Mouse (Mus musculus): ENCODE data around the gene Sugt1. TPM values are rescaled to one million over a fixed set of nuclear protein-coding genes. Genes with fewer than 3 reads are reported as not detected.

Gene Sugt1
- polyA plus RNA-seq (2014; fragmentation: Nextera tagmentation; extraction: Ambion mirVana) = 134 and 149 TPM in 2 replicates

DNA sequence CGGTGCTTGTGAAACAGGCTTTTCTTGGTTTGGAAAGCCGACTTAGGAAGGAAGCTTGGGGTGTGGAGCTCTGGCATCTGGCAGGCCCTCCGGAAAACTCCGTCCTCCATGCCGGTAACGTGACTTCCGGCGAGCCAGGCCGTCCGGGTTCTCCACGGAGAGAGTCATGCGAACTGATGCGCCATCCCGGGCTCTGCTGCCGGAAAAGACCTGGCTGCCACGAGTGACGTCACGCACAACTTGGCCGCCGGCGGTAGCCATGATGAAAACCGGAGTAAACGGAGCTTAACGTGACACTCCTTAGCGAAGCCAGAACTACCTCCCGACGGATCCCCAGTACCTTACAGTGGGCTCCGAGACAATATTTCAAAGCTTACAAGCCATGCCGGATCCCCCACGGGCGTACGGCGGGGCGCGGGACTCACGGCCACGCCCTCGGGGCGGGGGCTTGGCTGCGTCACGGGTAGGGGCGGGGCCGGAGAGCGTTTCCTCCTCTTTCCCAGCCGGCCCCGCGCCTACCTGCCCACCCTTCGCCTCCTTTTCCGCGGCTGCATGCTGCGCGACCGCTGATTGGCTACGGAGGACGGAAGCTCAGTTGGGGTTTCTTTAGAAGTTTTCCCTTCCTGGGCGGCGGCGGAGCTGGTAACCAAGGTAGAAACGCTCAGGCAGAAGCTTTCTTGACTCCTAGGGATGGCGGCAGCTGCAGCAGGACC is at the start of gene Sugt1:
Gene Sugt1, plus strand, starts transcription at position 553 of the 713 bp plus-strand sequence.
- Histone ChIP-seq H3K27me3 (replicated peaks; ENCODE audit: control insufficient read depth, insufficient read depth, low read length) (no peaks in the 10 kb centered on the region), H3K4me2 (ENCODE audit: low read length) (peak within 1 kb of the TSS; percentile 59), H3K27ac (ENCODE audit: low read depth, low read length) (peak within 1 kb of the TSS; percentile 96), H3K4me3 (ENCODE audit: low read depth, low read length) (peak within 1 kb of the TSS; percentile 59), H3K4me1 (ENCODE audit: control insufficient read depth, insufficient read depth, low read length) (peaks cover 17% of the 10 kb centered on the region), H3K9ac (ENCODE audit: low read length) (peak within 1 kb of the TSS; percentile 60), H3K36me3 (ENCODE audit: control insufficient read depth, insufficient read depth, low read length) (no peaks in the 10 kb centered on the region), H3K9me3 (replicated peaks; ENCODE audit: control insufficient read depth, low read length) (no peaks in the 10 kb centered on the region)
- WGBS = under 1% methylated on average over 57 of the region's 60 CpGs
- DNase-seq (ENCODE audit: low spot score) (peak; percentile 98), ATAC-seq (peak; percentile 99)

GRCm38 (mm10) chr14:79537921-79538320 is 49.6 kb upstream of the Sugt1 start:
- ATAC-seq = no peak

DNA sequence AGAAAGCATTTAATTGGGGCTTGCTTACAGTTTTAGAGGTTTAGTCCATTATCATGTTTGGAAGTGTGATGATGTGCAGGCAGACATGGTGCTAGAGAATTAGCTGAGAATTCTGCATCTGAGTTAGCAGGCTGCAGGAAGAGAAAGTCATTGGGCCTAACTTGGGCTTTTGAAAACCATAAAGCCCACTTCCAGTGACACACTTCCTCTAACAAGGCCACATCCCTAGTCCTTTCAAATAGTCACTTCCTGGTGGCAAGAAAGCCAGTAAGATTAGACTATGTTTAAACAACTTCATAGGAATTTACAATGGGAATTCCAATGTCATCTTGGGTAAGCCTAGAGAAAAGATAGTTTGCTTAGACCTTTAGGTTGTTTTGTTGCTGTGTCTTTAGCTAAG is 45.9 kb upstream of the Sugt1 start:
- Histone ChIP-seq H3K27ac (ENCODE audit: low read depth, low read length) (no peak overlapping the region), H3K4me2 (ENCODE audit: low read length) (no peak overlapping the region), H3K4me3 (ENCODE audit: low read depth, low read length) (no peak overlapping the region), H3K27me3 (replicated peaks; ENCODE audit: control insufficient read depth, insufficient read depth, low read length) (no peaks in the 10 kb centered on the region), H3K4me1 (ENCODE audit: control insufficient read depth, insufficient read depth, low read length) (no peaks in the 10 kb centered on the region), H3K9ac (ENCODE audit: low read length) (no peak overlapping the region), H3K9me3 (replicated peaks; ENCODE audit: control insufficient read depth, low read length) (no peaks in the 10 kb centered on the region), H3K36me3 (ENCODE audit: control insufficient read depth, insufficient read depth, low read length) (no peaks in the 10 kb centered on the region)
- DNase-seq (ENCODE audit: low spot score) = no peak
- ATAC-seq = no peak

More at GRCm38 (mm10) chr14:79537921-79538320, 49.6 kb upstream of the Sugt1 start:
- H3K27me3 ChIP-seq (replicated peaks; ENCODE audit: control insufficient read depth, insufficient read depth, low read length) = no peaks in the 10 kb centered on the region
- H3K4me3 ChIP-seq (ENCODE audit: low read depth, low read length) = no peak overlapping the region
- no peak overlapping the region for H3K4me2 ChIP-seq (ENCODE audit: low read length)
- H3K4me1 ChIP-seq (ENCODE audit: control insufficient read depth, insufficient read depth, low read length) = no peaks in the 10 kb centered on the region
- no peak overlapping the region for H3K27ac ChIP-seq (ENCODE audit: low read depth, low read length)
- H3K9ac ChIP-seq (ENCODE audit: low read length) = no peak overlapping the region
- H3K9me3 ChIP-seq (replicated peaks; ENCODE audit: control insufficient read depth, low read length) = no peaks in the 10 kb centered on the region
- no peaks in the 10 kb centered on the region for H3K36me3 ChIP-seq (ENCODE audit: control insufficient read depth, insufficient read depth, low read length)
- no peak for DNase-seq (ENCODE audit: low spot score)

- no peak for ATAC-seq
- no peak overlapping the region for H3K4me2 ChIP-seq (ENCODE audit: low read length)
- H3K9ac ChIP-seq (ENCODE audit: low read length) = no peak overlapping the region
- WGBS = 83% methylated on average over 7 of the region's 7 CpGs
- H3K4me3 ChIP-seq (ENCODE audit: low read depth, low read length) = no peak overlapping the region
- H3K4me1 ChIP-seq (ENCODE audit: control insufficient read depth, insufficient read depth, low read length) = no peaks in the 10 kb centered on the region
- no peak for DNase-seq (ENCODE audit: low spot score)
- no peaks in the 10 kb centered on the region for H3K27me3 ChIP-seq (replicated peaks; ENCODE audit: control insufficient read depth, insufficient read depth, low read length)
- H3K36me3 ChIP-seq (ENCODE audit: control insufficient read depth, insufficient read depth, low read length) = no peaks in the 10 kb centered on the region
- H3K9me3 ChIP-seq (replicated peaks; ENCODE audit: control insufficient read depth, low read length) = no peaks in the 10 kb centered on the region
- H3K27ac ChIP-seq (ENCODE audit: low read depth, low read length) = no peak overlapping the region
Observed at GRCm38 (mm10) chr14:79549343-79549742, 38.1 kb upstream of the Sugt1 start.

DNA sequence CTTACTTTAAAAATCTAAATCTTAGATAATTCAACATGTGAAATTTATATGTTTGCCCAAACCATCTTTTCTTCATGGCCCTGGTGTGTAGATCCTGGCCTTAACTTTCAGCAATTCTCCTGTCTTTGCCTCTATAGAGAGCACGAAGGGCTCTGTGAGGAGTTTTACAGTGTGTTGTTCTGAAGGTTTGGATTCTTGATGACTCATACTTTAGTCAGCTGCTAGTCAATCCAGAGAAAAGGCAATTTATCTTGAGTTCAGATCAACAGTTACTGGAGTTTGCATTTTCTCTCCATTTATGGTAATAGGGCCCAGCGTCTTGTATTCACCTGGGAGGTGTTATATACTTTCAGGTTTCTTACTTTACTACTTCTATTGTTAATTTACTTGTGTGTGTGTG is 35.6 kb upstream of the Sugt1 start:
- ATAC-seq (no peak), DNase-seq (ENCODE audit: low spot score) (no peak)
- Histone ChIP-seq H3K9me3 (replicated peaks; ENCODE audit: control insufficient read depth, low read length) (no peaks in the 10 kb centered on the region), H3K36me3 (ENCODE audit: control insufficient read depth, insufficient read depth, low read length) (no peaks in the 10 kb centered on the region), H3K4me2 (ENCODE audit: low read length) (no peak overlapping the region), H3K27ac (ENCODE audit: low read depth, low read length) (no peak overlapping the region), H3K4me1 (ENCODE audit: control insufficient read depth, insufficient read depth, low read length) (no peaks in the 10 kb centered on the region), H3K4me3 (ENCODE audit: low read depth, low read length) (no peak overlapping the region), H3K27me3 (replicated peaks; ENCODE audit: control insufficient read depth, insufficient read depth, low read length) (no peaks in the 10 kb centered on the region), H3K9ac (ENCODE audit: low read length) (no peak overlapping the region)
- 90% methylated on average over 2 of the region's 2 CpGs for WGBS

DNA sequence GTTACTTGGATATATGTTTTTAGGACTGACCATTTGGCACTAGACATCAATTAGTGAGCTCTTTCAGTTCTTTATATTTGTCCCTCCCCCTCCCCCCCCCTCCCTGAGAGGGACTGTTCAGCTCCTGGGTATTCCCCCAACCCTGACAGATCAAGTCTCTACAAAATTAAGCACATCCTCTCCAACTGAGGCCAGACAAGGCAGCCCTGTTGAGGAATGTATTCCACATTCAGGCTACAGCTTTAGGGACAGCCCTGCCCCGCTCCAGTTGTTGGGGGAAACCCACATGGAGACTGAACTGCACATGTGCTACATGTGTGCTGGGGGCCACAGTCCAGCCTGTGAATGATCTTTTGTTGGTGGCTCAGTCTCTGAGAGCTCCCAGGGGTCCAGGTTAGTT is 34.6 kb upstream of the Sugt1 start:
- no peak for DNase-seq (ENCODE audit: low spot score)
- no peak overlapping the region for H3K27ac ChIP-seq (ENCODE audit: low read depth, low read length)

GRCm38 (mm10) chr14:79557796-79558195 is 29.7 kb upstream of the Sugt1 start:
- Histone ChIP-seq H3K36me3 (ENCODE audit: control insufficient read depth, insufficient read depth, low read length) (no peaks in the 10 kb centered on the region), H3K4me2 (ENCODE audit: low read length) (no peak overlapping the region), H3K9me3 (replicated peaks; ENCODE audit: control insufficient read depth, low read length) (no peaks in the 10 kb centered on the region), H3K4me3 (ENCODE audit: low read depth, low read length) (no peak overlapping the region), H3K4me1 (ENCODE audit: control insufficient read depth, insufficient read depth, low read length) (no peaks in the 10 kb centered on the region), H3K9ac (ENCODE audit: low read length) (no peak overlapping the region), H3K27ac (ENCODE audit: low read depth, low read length) (no peak overlapping the region), H3K27me3 (replicated peaks; ENCODE audit: control insufficient read depth, insufficient read depth, low read length) (no peaks in the 10 kb centered on the region)
- WGBS = 89% methylated on average over 1 of the region's 1 CpGs
- ATAC-seq = no peak
- no peak for DNase-seq (ENCODE audit: low spot score)

More for the DNA sequence above, 34.6 kb upstream of the Sugt1 start:
- no peak overlapping the region for H3K4me2 ChIP-seq (ENCODE audit: low read length)
- no peak overlapping the region for H3K4me3 ChIP-seq (ENCODE audit: low read depth, low read length)
- WGBS = 89% methylated on average over 1 of the region's 1 CpGs
- H3K4me1 ChIP-seq (ENCODE audit: control insufficient read depth, insufficient read depth, low read length) = no peaks in the 10 kb centered on the region
- H3K27me3 ChIP-seq (replicated peaks; ENCODE audit: control insufficient read depth, insufficient read depth, low read length) = no peaks in the 10 kb centered on the region
- no peak for ATAC-seq
- no peaks in the 10 kb centered on the region for H3K36me3 ChIP-seq (ENCODE audit: control insufficient read depth, insufficient read depth, low read length)
- H3K9ac ChIP-seq (ENCODE audit: low read length) = no peak overlapping the region
- no peaks in the 10 kb centered on the region for H3K9me3 ChIP-seq (replicated peaks; ENCODE audit: control insufficient read depth, low read length)

- H3K27me3 ChIP-seq (replicated peaks; ENCODE audit: control insufficient read depth, insufficient read depth, low read length) = no peaks in the 10 kb centered on the region
- 20% methylated on average over 5 of the region's 5 CpGs for WGBS
- H3K4me2 ChIP-seq (ENCODE audit: low read length) = no peak overlapping the region
- no peaks in the 10 kb centered on the region for H3K36me3 ChIP-seq (ENCODE audit: control insufficient read depth, insufficient read depth, low read length)
- no peaks in the 10 kb centered on the region for H3K9me3 ChIP-seq (replicated peaks; ENCODE audit: control insufficient read depth, low read length)
- no peak overlapping the region for H3K27ac ChIP-seq (ENCODE audit: low read depth, low read length)
- H3K4me1 ChIP-seq (ENCODE audit: control insufficient read depth, insufficient read depth, low read length) = no peaks in the 10 kb centered on the region
- H3K9ac ChIP-seq (ENCODE audit: low read length) = no peak overlapping the region
- peak; percentile 42 for DNase-seq (ENCODE audit: low spot score)
- H3K4me3 ChIP-seq (ENCODE audit: low read depth, low read length) = no peak overlapping the region
- no peak for ATAC-seq
Observed at GRCm38 (mm10) chr14:79562745-79563144, 24.7 kb upstream of the Sugt1 start.

DNA sequence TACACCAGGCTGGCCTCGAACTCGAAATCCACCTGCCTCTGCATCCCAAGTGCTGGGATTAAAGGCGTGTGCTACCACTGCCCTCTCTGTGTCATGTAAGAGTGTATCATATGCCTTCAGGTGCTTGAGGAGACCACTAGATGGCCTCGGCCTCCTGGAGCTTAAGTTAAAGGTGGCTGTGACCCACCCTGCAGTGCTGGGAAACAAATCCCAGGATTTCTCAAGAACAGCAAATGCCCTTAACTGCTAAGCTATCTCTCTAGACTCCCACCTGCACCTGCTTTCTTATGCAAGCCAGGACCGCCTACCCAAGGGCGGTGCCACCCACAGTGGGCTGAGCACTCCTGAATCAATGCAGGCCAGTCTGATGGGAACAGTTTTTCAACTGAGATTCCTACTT is 22.7 kb upstream of the Sugt1 start:
- DNase-seq (ENCODE audit: low spot score) (no peak), ATAC-seq (no peak)
- WGBS = 67% methylated on average over 6 of the region's 6 CpGs
- no peak overlapping the region for H3K4me2 ChIP-seq (ENCODE audit: low read length)
- no peaks in the 10 kb centered on the region for H3K36me3 ChIP-seq (ENCODE audit: control insufficient read depth, insufficient read depth, low read length)
- H3K4me3 ChIP-seq (ENCODE audit: low read depth, low read length) = no peak overlapping the region
- H3K27me3 ChIP-seq (replicated peaks; ENCODE audit: control insufficient read depth, insufficient read depth, low read length) = no peaks in the 10 kb centered on the region
- H3K27ac ChIP-seq (ENCODE audit: low read depth, low read length) = no peak overlapping the region
- H3K9ac ChIP-seq (ENCODE audit: low read length) = no peak overlapping the region
- no peaks in the 10 kb centered on the region for H3K9me3 ChIP-seq (replicated peaks; ENCODE audit: control insufficient read depth, low read length)
- no peaks in the 10 kb centered on the region for H3K4me1 ChIP-seq (ENCODE audit: control insufficient read depth, insufficient read depth, low read length)
